In the genomic region with DNA sequence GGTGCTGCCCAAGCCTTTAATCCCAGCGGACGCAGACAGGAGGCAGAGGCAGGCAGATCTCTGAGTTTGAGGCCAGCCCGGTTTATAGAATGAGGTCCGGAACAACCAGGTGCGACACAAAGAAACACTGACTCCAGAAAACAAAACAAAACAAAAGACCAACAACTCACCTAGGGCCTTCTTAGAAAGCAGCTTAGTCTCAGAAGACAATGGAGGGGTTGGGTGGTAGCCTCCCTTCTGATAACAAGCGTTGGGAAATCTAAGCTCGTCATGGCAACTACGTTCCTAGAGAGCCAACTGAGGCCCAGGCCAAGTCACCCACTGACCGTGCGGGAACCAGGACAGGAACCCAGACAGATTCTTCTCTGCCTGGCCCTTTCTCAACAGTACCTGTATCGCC, we compare ENCODE assay signal across 24 mouse cellular contexts. TPM values are rescaled to one million over a fixed set of nuclear protein-coding genes. Genes with fewer than 3 reads are reported as not detected.
DNase-seq lines count a peak whose midpoint lies in the region; TF ChIP-seq lines count a peak whose summit lies in the region.
"Had no signal": no experiment of that assay in that cellular context is flagged by ENCODE, and none has a peak within 500 bp of the region (broad histone marks: within the 10 kb centered on the region; RNA-seq: fewer than 3 reads in every experiment).

No protein-coding gene starts in this region.

- intact Hi-C loops in gastrocnemius, postnatal 36 days (cut with DNase I) = no loop called here
- intact Hi-C loops in heart, postnatal 10 days (cut with DNase I) = no loop called here

- H3K4me1 ChIP-seq in testis, adult 2 months (ENCODE audit: control insufficient read depth, insufficient read depth, low read length) = peaks cover 15% of the 10 kb centered on the region
- peaks cover 0 to 5% of the 10 kb centered on the region in 2 experiments; a peak in 1 of 4 replicates for H3K4me1 ChIP-seq in ES-E14 (ENCODE audit: control insufficient read depth in 2 of 2, insufficient read depth in 2 of 2, low read length in 2 of 2, poor library complexity in 1 of 2)
- H3K4me1 ChIP-seq: embryonic facial prominence, embryonic 13.5 days; embryonic facial prominence, embryonic 15.5 days; forebrain, embryonic 10.5 days; forebrain, embryonic 12.5 days; forebrain, embryonic 15.5 days had no signal

- H3K9me3 ChIP-seq in ES-E14 (ENCODE audit: control insufficient read depth, insufficient read depth, low read depth, low read length) = no peaks in the 10 kb centered on the region
- H3K9me3 ChIP-seq: embryonic facial prominence, embryonic 13.5 days; embryonic facial prominence, embryonic 15.5 days; forebrain, embryonic 10.5 days; forebrain, embryonic 12.5 days; forebrain, embryonic 15.5 days had no signal

- H3K4me3 ChIP-seq in testis, adult 2 months (ENCODE audit: control insufficient read depth, low read depth, low read length) = peak overlapping the region; percentile 89
- H3K4me3 ChIP-seq in ES-E14 (ENCODE audit: insufficient read depth in 1 of 2, low read depth in 1 of 2, low read length in 2 of 2, poor library complexity in 1 of 2, severe bottlenecking in 1 of 2) = peak overlapping the region; percentile 35 to 46; a peak in 1 of 4 replicates
- H3K4me3 ChIP-seq: embryonic facial prominence, embryonic 13.5 days; embryonic facial prominence, embryonic 15.5 days; erythroblast, embryonic 14.5 days; forebrain, embryonic 10.5 days; forebrain, embryonic 12.5 days; forebrain, embryonic 15.5 days had no signal

- H3K9ac ChIP-seq in ES-E14 (ENCODE audit: insufficient read depth, low read depth, low read length, poor library complexity, severe bottlenecking) = no peak overlapping the region
- H3K9ac ChIP-seq: embryonic facial prominence, embryonic 13.5 days; embryonic facial prominence, embryonic 15.5 days; forebrain, embryonic 12.5 days; forebrain, embryonic 15.5 days; forebrain, postnatal 0 days had no signal

- H3K27me3 ChIP-seq in testis, adult 2 months (ENCODE audit: control insufficient read depth, insufficient read depth, low read length) = no peaks in the 10 kb centered on the region
- H3K27me3 ChIP-seq: CH12.LX; embryonic facial prominence, embryonic 13.5 days; embryonic facial prominence, embryonic 15.5 days; forebrain, embryonic 12.5 days; forebrain, embryonic 15.5 days had no signal

- H3K36me3 ChIP-seq in testis, adult 2 months (ENCODE audit: control insufficient read depth, insufficient read depth, low read length) = no peaks in the 10 kb centered on the region
- no peaks in the 10 kb centered on the region for H3K36me3 ChIP-seq in ES-E14 (ENCODE audit: control insufficient read depth, insufficient read depth, low read length, poor library complexity, severe bottlenecking)
- H3K36me3 ChIP-seq: embryonic facial prominence, embryonic 13.5 days; embryonic facial prominence, embryonic 15.5 days; forebrain, embryonic 10.5 days; forebrain, embryonic 12.5 days; forebrain, embryonic 15.5 days had no signal

- no peak overlapping the region for H3K27ac ChIP-seq in testis, adult 2 months (ENCODE audit: control insufficient read depth, insufficient read depth, low read depth, low read length)
- H3K27ac ChIP-seq in ES-E14 (ENCODE audit: insufficient read depth, low read depth, low read length, poor library complexity, severe bottlenecking) = no peak overlapping the region
- H3K27ac ChIP-seq: embryonic facial prominence, embryonic 13.5 days; embryonic facial prominence, embryonic 15.5 days; forebrain, embryonic 10.5 days; forebrain, embryonic 12.5 days; forebrain, embryonic 15.5 days had no signal

- no peak for DNase-seq in testis, postnatal 10 days (ENCODE audit: low spot score)
- DNase-seq in ES-E14 (ENCODE audit: low read depth, low spot score) (no peak), ZHBTc4 (ENCODE audit: low read depth, low spot score) (peak; percentile 54)
- DNase-seq in gastrocnemius, postnatal 36 days = no peak
- DNase-seq in heart, postnatal 10 days = no peak
- no peak for DNase-seq in right cerebral cortex, postnatal 14 days
- DNase-seq: adrenal gland, adult 8-10 months; adrenal gland, postnatal 14 days; B cell, adult 2 months; cerebellum, adult 11 months; cerebellum, adult 18-20 months; cerebellum, adult 8-10 months; cerebellum, adult 9-11 months; cerebellum, postnatal 36 days; embryo, embryonic 11 days; forebrain, postnatal 0 days had no signal

- in situ Hi-C loops in ES-E14 (cut with MboI; ENCODE audit: low sequenced_read_pairs in 2 of 2, unreplicated experiment in 2 of 2) = no loop called here

- TF ChIP-seq CTCF in testis, adult 2 months (IDR thresholded peaks at IDR 0.05; ENCODE audit: control insufficient read depth, insufficient read depth, insufficient replicate concordance, low read depth, low read length) = no peak

- TF ChIP-seq POLR2A in testis, adult 2 months (IDR thresholded peaks at IDR 0.05; ENCODE audit: control insufficient read depth, low read depth, low read length) = peak; percentile 40; the same call in 1 of the 2 replicates

TF ChIP-seq in ES-E14, 5 proteins besides CTCF, POLR2A, EP300 and RAD21:
- no peak for TF ChIP-seq ZNF384 (IDR thresholded peaks at IDR 0.05; ENCODE audit: low read depth, low read length)
- no peak for TF ChIP-seq MAFK (IDR thresholded peaks at IDR 0.05; ENCODE audit: insufficient read depth, low read depth, low read length)
TF ChIP-seq in ES-E14: peak in this region for 0.

RNA-seq across cellular contexts. Expression of a gene that starts 43.7 kb away (rescaled TPM):
- polyA plus RNA-seq in testis, adult 2 months (2012; rRNA removed) = 4.6 and 5.3 TPM in 2 replicates
- 14.7 and 16.5 TPM in 2 replicates for total RNA-seq in ES-E14 (2012; rRNA removed)
- 10 to 100 TPM; 16.1 to 22.5 TPM for total RNA-seq in gastrocnemius, postnatal 36 days (2021)
- 10 to 100 TPM; 46.7 to 61.8 TPM for total RNA-seq in heart, postnatal 10 days (2021)
